Comparison of ENCODE assay signal across 8 mouse cellular contexts in the genomic region with DNA sequence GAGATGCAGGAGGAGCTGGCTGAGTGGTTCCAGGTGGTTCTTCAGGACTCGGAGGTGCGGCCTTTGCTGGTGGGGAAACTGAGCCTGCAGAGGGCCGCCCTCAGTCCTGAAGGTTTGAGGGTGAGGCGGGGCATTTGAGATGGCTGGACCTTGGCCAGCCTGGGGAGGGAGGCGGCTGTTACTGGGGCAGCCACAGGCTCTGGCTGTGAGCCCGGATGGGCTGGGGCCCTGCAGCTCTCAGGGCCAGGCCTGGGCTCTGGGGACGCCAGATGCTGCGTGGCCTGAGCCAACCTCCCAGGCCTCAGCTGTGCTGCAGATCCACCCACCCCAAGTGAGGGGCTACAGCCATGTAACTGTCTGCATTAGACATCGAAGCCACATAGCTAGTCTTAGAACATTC. TPM values are rescaled to one million over a fixed set of nuclear protein-coding genes. Genes with fewer than 3 reads are reported as not detected.
DNase-seq lines count a peak whose midpoint lies in the region; ATAC-seq lines count a peak whose summit lies in the region.

No protein-coding gene starts in this region.

- peaks cover 52% of the 10 kb centered on the region for H3K4me1 ChIP-seq in intestine, embryonic 15.5 days (replicated peaks)
- H3K4me1 ChIP-seq in liver, embryonic 15.5 days (replicated peaks), result peaks cover 84% of the 10 kb centered on the region

- peak overlapping the region; percentile 90 for H3K4me2 ChIP-seq in intestine, embryonic 15.5 days (replicated peaks)
- H3K4me2 ChIP-seq in liver, embryonic 15.5 days, result no peak overlapping the region

- H3K9me3 ChIP-seq in intestine, embryonic 15.5 days, result no peaks in the 10 kb centered on the region
- H3K9me3 ChIP-seq in liver, embryonic 15.5 days (replicated peaks), result no peaks in the 10 kb centered on the region

- H3K27ac ChIP-seq in intestine, embryonic 15.5 days, result peak overlapping the region; percentile 44
- H3K27ac ChIP-seq in liver, embryonic 15.5 days (replicated peaks), result 0 out of 2 replicates have a peak overlapping the region, but pooled peaks have one; percentile 29

- peak; percentile 83 for DNase-seq in layer of hippocampus, adult 11-12 months (ENCODE audit: low spot score)
- no peak for DNase-seq in layer of hippocampus, adult 9-10 months (ENCODE audit: low spot score)
- DNase-seq in cerebellum, postnatal 10 days, result peak; percentile 92 to 97
- peak; percentile 83 to 92 for DNase-seq in gastrocnemius, postnatal 4 days (ENCODE audit: low spot score in 2 of 2)
- peak; percentile 85 to 89 for DNase-seq in right cerebral cortex, postnatal 10 days (ENCODE audit: low spot score in 2 of 2)
- DNase-seq in retina, embryonic 14.5 days (ENCODE audit: low spot score), result no peak

- ATAC-seq in intestine, embryonic 15.5 days, result peak; percentile 24
- ATAC-seq in liver, embryonic 15.5 days (ENCODE audit: insufficient read depth), result no peak

- 31% methylated on average over 9 of the region's 9 CpGs for WGBS in intestine, embryonic 15.5 days
- WGBS in liver, embryonic 15.5 days (ENCODE audit: insufficient replicate concordance), result 64% methylated on average over 9 of the region's 9 CpGs

- H3K4me3 ChIP-seq in intestine, embryonic 15.5 days (replicated peaks), result no peak overlapping the region
- no peak overlapping the region for H3K4me3 ChIP-seq in liver, embryonic 15.5 days (replicated peaks)

- no peaks in the 10 kb centered on the region for H3K27me3 ChIP-seq in intestine, embryonic 15.5 days (replicated peaks)
- H3K27me3 ChIP-seq in liver, embryonic 15.5 days, result no peaks in the 10 kb centered on the region

- peak overlapping the region; percentile 98 for H3K9ac ChIP-seq in intestine, embryonic 15.5 days
- H3K9ac ChIP-seq in liver, embryonic 15.5 days, result no peak overlapping the region; the same call in 1 of the 2 replicates

- peaks cover 35% of the 10 kb centered on the region for H3K36me3 ChIP-seq in intestine, embryonic 15.5 days
- peaks cover 36% of the 10 kb centered on the region for H3K36me3 ChIP-seq in liver, embryonic 15.5 days (replicated peaks)

RNA-seq across cellular contexts. Expression of a gene that starts 2.7 kb away (rescaled TPM):
- 10 to 100 TPM; 65.2 to 73.0 TPM for total RNA-seq in gastrocnemius, postnatal 4 days (2021)
- 53.1 and 55.3 TPM in 2 replicates for polyA plus RNA-seq in intestine, embryonic 15.5 days (2015; fragmentation: Nextera tagmentation; extraction: Ambion mirVana)
- polyA plus RNA-seq in liver, embryonic 15.5 days (2015; fragmentation: Nextera tagmentation; extraction: Ambion mirVana), result 14.7 and 16.5 TPM in 2 replicates

RNA-seq across cellular contexts. Expression of a gene that starts 13.1 kb away (rescaled TPM):
- 10 to 100 TPM; 27.0 to 27.4 TPM for total RNA-seq in gastrocnemius, postnatal 4 days (2021)
- polyA plus RNA-seq in intestine, embryonic 15.5 days (2015; fragmentation: Nextera tagmentation; extraction: Ambion mirVana), result 59.1 and 72.6 TPM in 2 replicates
- 34.7 and 37.8 TPM in 2 replicates for polyA plus RNA-seq in liver, embryonic 15.5 days (2015; fragmentation: Nextera tagmentation; extraction: Ambion mirVana)

RNA-seq across cellular contexts. Expression of a gene that starts 19.4 kb away (rescaled TPM):
- total RNA-seq in gastrocnemius, postnatal 4 days (2021), result 10 to 100 TPM; 41.0 to 44.4 TPM
- polyA plus RNA-seq in intestine, embryonic 15.5 days (2015; fragmentation: Nextera tagmentation; extraction: Ambion mirVana), result 24.0 and 26.0 TPM in 2 replicates
- polyA plus RNA-seq in liver, embryonic 15.5 days (2015; fragmentation: Nextera tagmentation; extraction: Ambion mirVana), result 2.7 and 3.5 TPM in 2 replicates

RNA-seq across cellular contexts. Expression of a gene that starts 31.0 kb away (rescaled TPM):
- total RNA-seq in gastrocnemius, postnatal 4 days (2021), result 10 to 100 TPM; 12.3 to 14.6 TPM
- polyA plus RNA-seq in intestine, embryonic 15.5 days (2015; fragmentation: Nextera tagmentation; extraction: Ambion mirVana), result 13.2 and 16.8 TPM in 2 replicates
- polyA plus RNA-seq in liver, embryonic 15.5 days (2015; fragmentation: Nextera tagmentation; extraction: Ambion mirVana), result 6.7 and 8.2 TPM in 2 replicates

RNA-seq across cellular contexts. Expression of a gene that starts 34.4 kb away (rescaled TPM):
- total RNA-seq in gastrocnemius, postnatal 4 days (2021), result not detected
- 0.29 and 0.40 TPM in 2 replicates for polyA plus RNA-seq in intestine, embryonic 15.5 days (2015; fragmentation: Nextera tagmentation; extraction: Ambion mirVana)
- polyA plus RNA-seq in liver, embryonic 15.5 days (2015; fragmentation: Nextera tagmentation; extraction: Ambion mirVana), result 0.22 TPM in 2 replicates

Comparison
In these comparisons a context has a peak if more than half of its experiments do, and no peak if none do; other contexts are left out.
1. DNase-seq: peak in layer of hippocampus, adult 11-12 months (single experiment), cerebellum, postnatal 10 days (2 of 2), gastrocnemius, postnatal 4 days (2 of 2) and right cerebral cortex, postnatal 10 days (2 of 2); none in layer of hippocampus, adult 9-10 months (single experiment) and retina, embryonic 14.5 days (single experiment).